Mouse (Mus musculus) small intestine, adult 2 months (tissue): ENCODE data around the gene Tmem108.

ENCODE experiments used
- CTCF ChIP-seq: fragments of 200-500 bp; IDR thresholded peaks from 2 replicates; pipeline ENCODE4 v1.5.1; 2012; ENCODE audit warnings: low read depth, mild to moderate bottlenecking, control low read depth, inconsistent platforms, low read length, moderate library complexity, mixed read lengths; ENCODE audit not compliant: insufficient replicate concordance, insufficient read length; ENCODE audit errors: extremely low read depth
- POLR2A ChIP-seq: fragments of 200-500 bp; IDR thresholded peaks from 2 replicates; pipeline ENCODE4 v1.6.1; 2012; ENCODE audit warnings: low read depth, mild to moderate bottlenecking, control low read depth, inconsistent platforms, low read length, moderate library complexity

GRCm38 (mm10) chr9:103502655-103503054 lies 259.0 kb downstream of the Tmem108 start:
- TF ChIP-seq CTCF: no peak
- TF ChIP-seq POLR2A: no peak
